ENCODE assay signal across 8 mouse cellular contexts in genomic region chr13:12726831-12727230, GRCm38 (mm10).
DNase-seq lines count a peak whose midpoint lies in the region; ATAC-seq and TF ChIP-seq lines count a peak whose summit lies in the region.
"Not testable (repeated sequence)": the region's sequence is repeated elsewhere in the genome, so short reads cannot be mapped to it uniquely, and the experiment has no call there.

No protein-coding gene starts in this region.

- H3K4me3 ChIP-seq in heart, adult 2 months; lung, embryonic 14.5 days (ENCODE audit: low read depth, low read length): not testable (repeated sequence)

- H3K4me1 ChIP-seq in heart, adult 2 months (ENCODE audit: control insufficient read depth, insufficient read depth, low read length); lung, embryonic 14.5 days (ENCODE audit: insufficient read depth): not testable (repeated sequence)

- H3K79me2 ChIP-seq in heart, adult 2 months (replicated peaks; ENCODE audit: control insufficient read depth, insufficient read depth, low read length) = not testable (repeated sequence)

- H3K36me3 ChIP-seq in heart, adult 2 months (ENCODE audit: control insufficient read depth, insufficient read depth, low read length); lung, embryonic 14.5 days (ENCODE audit: insufficient read depth): not testable (repeated sequence)

- H3K4me2 ChIP-seq in lung, embryonic 14.5 days = not testable (repeated sequence)

- intact Hi-C loops in heart, adult 2 months (cut with DNase I) = not testable (repeated sequence)

- H3K27ac ChIP-seq in heart, adult 2 months; lung, embryonic 14.5 days (ENCODE audit: low read depth): not testable (repeated sequence)

- not testable (repeated sequence) for H3K9me3 ChIP-seq in lung, embryonic 14.5 days (ENCODE audit: low read depth, low read length)

- peak; percentile 67 for TF ChIP-seq CTCF in heart, adult 2 months (IDR thresholded peaks at IDR 0.05)
- peak; percentile 51 for TF ChIP-seq CTCF in lung, embryonic 14.5 days (IDR thresholded peaks at IDR 0.05; ENCODE audit: low read depth)

- ATAC-seq in common myeloid progenitor, adult 5-6 weeks (replicated peaks; ENCODE audit: low read depth, poor library complexity, severe bottlenecking) = peak; percentile 62; the same call in 1 of the 2 replicates
- not testable (repeated sequence) for ATAC-seq in lung, embryonic 14.5 days (ENCODE audit: insufficient read depth)

- not testable (repeated sequence) for TF ChIP-seq EP300 in heart, adult 2 months (IDR thresholded peaks at IDR 0.05; ENCODE audit: insufficient read depth, low read depth, low read length)

- not testable (repeated sequence) for H3K9ac ChIP-seq in heart, adult 2 months (ENCODE audit: low read depth, low read length); lung, embryonic 14.5 days

- peak; percentile 85 to 88 for DNase-seq in B cell, adult 2 months
- DNase-seq in adipocyte (ENCODE audit: low spot score) = peak; percentile 29
- DNase-seq in heart, adult 2 months = not testable (repeated sequence)
- peak; percentile 37 for DNase-seq in kidney, postnatal 10 days
- DNase-seq in lung, embryonic 14.5 days = peak; percentile 41
- DNase-seq in retina, embryonic 14.5 days (ENCODE audit: low spot score) = peak; percentile 26
- peak; percentile 34 for DNase-seq in thymus, postnatal 14 days

- TF ChIP-seq POLR2A in heart, adult 2 months (IDR thresholded peaks at IDR 0.05; ENCODE audit: insufficient read depth, low read depth, low read length) = not testable (repeated sequence)

- H3K27me3 ChIP-seq in heart, adult 2 months (ENCODE audit: control insufficient read depth, insufficient read depth, low read length); lung, embryonic 14.5 days (ENCODE audit: insufficient read depth, low read length): not testable (repeated sequence)
